Mouse (Mus musculus): ENCODE measurements around the gene Mrps23. TPM values are rescaled to one million over a fixed set of nuclear protein-coding genes. Genes with fewer than 3 reads are reported as not detected.
"Not testable (repeated sequence)": the region's sequence is repeated elsewhere in the genome, so short reads cannot be mapped to it uniquely, and the experiment has no call there.

The Mrps23 gene
- polyA plus RNA-seq, 1 experiment from 2014 or later = 71.1 TPM

GRCm38 (mm10) chr11:88195699-88196098, 8.5 kb upstream of the Mrps23 start:
- not testable (repeated sequence) for H3K9me3 ChIP-seq; H3K9ac ChIP-seq (replicated peaks); H3K4me2 ChIP-seq (replicated peaks); ATAC-seq (ENCODE audit: low FRiP score, low read depth); H3K4me3 ChIP-seq; H3K27ac ChIP-seq (replicated peaks); H3K36me3 ChIP-seq
- Histone ChIP-seq H3K27me3 (peaks cover 49% of the 10 kb centered on the region), H3K4me1 (peaks cover 29% of the 10 kb centered on the region)
- WGBS = 83% methylated on average over 3 of the region's 3 CpGs

- H3K27ac ChIP-seq (replicated peaks) = no peak overlapping the region
- H3K4me3 ChIP-seq = no peak overlapping the region
- no peaks in the 10 kb centered on the region for H3K36me3 ChIP-seq
- no peaks in the 10 kb centered on the region for H3K9me3 ChIP-seq
- H3K27me3 ChIP-seq = peaks cover 41% of the 10 kb centered on the region
- H3K9ac ChIP-seq (replicated peaks) = no peak overlapping the region; the same call in 1 of the 2 replicates
- ATAC-seq (ENCODE audit: low FRiP score, low read depth) = 0 out of 2 replicates have a peak, but pooled peaks have one; percentile 23
- WGBS = 17% methylated on average over 2 of the region's 2 CpGs
- H3K4me2 ChIP-seq (replicated peaks) = no peak overlapping the region
- H3K4me1 ChIP-seq = peaks cover 35% of the 10 kb centered on the region
These were observed 7.0 kb upstream of the Mrps23 start for GRCm38 (mm10) chr11:88197153-88197576.

GRCm38 (mm10) chr11:88198223-88198622, 6.0 kb upstream of the Mrps23 start:
- ATAC-seq (ENCODE audit: low FRiP score, low read depth) = no peak
- Histone ChIP-seq H3K9ac (replicated peaks) (no peak overlapping the region), H3K36me3 (no peaks in the 10 kb centered on the region), H3K4me2 (replicated peaks) (no peak overlapping the region), H3K4me1 (peaks cover 29% of the 10 kb centered on the region), H3K27me3 (peaks cover 30% of the 10 kb centered on the region), H3K4me3 (no peak overlapping the region), H3K9me3 (no peaks in the 10 kb centered on the region), H3K27ac (replicated peaks) (no peak overlapping the region)
- 21% methylated on average over 4 of the region's 4 CpGs for WGBS

DNA sequence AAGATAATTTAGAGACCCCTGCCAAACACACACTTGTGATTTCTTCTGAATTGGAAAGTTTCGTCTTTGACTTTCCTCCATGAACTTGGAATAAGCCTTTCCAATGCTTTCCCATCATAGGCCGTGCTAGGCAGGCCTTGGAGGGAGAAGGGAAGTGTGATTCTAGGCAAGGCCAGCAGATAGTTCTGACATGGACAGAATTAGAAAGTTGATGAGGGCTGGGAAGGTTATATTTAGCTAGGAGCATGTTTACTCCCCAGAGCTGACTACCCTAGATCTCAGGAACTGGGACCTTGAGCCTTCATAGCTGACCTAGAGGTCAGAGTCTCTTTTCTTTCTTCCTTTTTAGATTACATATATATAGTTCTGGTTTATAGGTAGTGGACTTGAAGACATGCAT, 3.0 kb upstream of the Mrps23 start:
- no peak overlapping the region for H3K9ac ChIP-seq (replicated peaks)
- no peak overlapping the region for H3K27ac ChIP-seq (replicated peaks)
- no peaks in the 10 kb centered on the region for H3K9me3 ChIP-seq
- H3K4me3 ChIP-seq = no peak overlapping the region
- no peaks in the 10 kb centered on the region for H3K36me3 ChIP-seq
- ATAC-seq (ENCODE audit: low FRiP score, low read depth) = no peak
- 83% methylated on average over 2 of the region's 2 CpGs for WGBS
- peaks cover 9% of the 10 kb centered on the region; the same call in 1 of the 2 replicates for H3K27me3 ChIP-seq
- H3K4me2 ChIP-seq (replicated peaks) = no peak overlapping the region
- peaks cover 33% of the 10 kb centered on the region for H3K4me1 ChIP-seq

- Histone ChIP-seq H3K9ac (replicated peaks) (0 out of 2 replicates have a peak overlapping the region, but pooled peaks have one; percentile 3), H3K4me3 (no peak overlapping the region), H3K9me3 (no peaks in the 10 kb centered on the region), H3K27ac (replicated peaks) (no peak overlapping the region), H3K36me3 (peaks cover 2% of the 10 kb centered on the region; the same call in 1 of the 2 replicates), H3K4me1 (peaks cover 31% of the 10 kb centered on the region), H3K27me3 (peaks cover 9% of the 10 kb centered on the region; the same call in 1 of the 2 replicates), H3K4me2 (replicated peaks) (no peak overlapping the region)
- ATAC-seq (ENCODE audit: low FRiP score, low read depth) = no peak
- 6% methylated on average over 2 of the region's 2 CpGs for WGBS
These were observed 2.1 kb upstream of the Mrps23 start for GRCm38 (mm10) chr11:88202077-88202476.

DNA sequence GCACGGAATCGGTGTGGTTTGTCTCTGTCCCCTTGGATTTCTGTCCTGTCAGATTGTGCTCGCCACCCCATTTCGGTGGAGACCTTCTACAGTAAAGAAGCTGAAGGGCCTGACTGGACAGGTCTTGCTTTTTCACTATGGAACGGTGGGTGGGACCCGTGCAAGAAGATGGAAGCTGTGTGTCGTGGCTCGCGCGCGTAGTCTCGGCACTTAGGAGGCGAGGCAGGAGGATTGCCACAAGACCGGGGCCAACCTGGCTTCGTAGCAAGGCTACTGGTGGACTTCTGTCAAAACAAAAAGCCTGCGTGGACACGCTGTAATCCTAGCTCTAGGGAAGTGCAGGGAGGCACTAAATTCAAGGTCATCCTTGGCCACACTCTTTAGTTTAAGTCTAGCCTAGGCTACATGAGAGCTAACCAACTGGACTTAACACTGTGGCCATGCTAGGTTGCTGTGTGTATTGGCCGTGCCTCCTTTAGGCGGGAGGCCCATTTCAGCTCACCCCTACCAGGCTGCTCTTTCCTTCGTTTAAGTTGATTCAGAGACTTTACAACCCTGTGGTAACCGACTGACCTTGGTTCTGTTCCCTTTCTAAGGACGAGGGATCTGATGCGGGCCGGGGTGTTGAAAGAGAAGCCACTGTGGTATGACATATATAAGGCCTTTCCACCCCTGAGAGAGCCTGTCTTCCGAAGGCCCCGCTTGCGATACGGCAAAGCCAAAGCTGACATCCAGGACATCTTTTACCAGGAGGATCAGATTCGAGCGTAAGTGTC, 593 bp downstream of the Mrps23 start:
- Histone ChIP-seq H3K4me2 (replicated peaks) (peak overlapping the region; percentile 83), H3K27me3 (peaks cover 9% of the 10 kb centered on the region; the same call in 1 of the 2 replicates), H3K36me3 (peaks cover 18% of the 10 kb centered on the region), H3K27ac (replicated peaks) (peak overlapping the region; percentile 65; the same call in 1 of the 2 replicates), H3K4me3 (peak overlapping the region; percentile 87), H3K9me3 (no peaks in the 10 kb centered on the region), H3K4me1 (peaks cover 25% of the 10 kb centered on the region), H3K9ac (replicated peaks) (peak overlapping the region; percentile 86)
- no peak; the same call in 1 of the 2 replicates for ATAC-seq (ENCODE audit: low FRiP score, low read depth)
- 34% methylated on average over 30 of the region's 30 CpGs for WGBS

DNA sequence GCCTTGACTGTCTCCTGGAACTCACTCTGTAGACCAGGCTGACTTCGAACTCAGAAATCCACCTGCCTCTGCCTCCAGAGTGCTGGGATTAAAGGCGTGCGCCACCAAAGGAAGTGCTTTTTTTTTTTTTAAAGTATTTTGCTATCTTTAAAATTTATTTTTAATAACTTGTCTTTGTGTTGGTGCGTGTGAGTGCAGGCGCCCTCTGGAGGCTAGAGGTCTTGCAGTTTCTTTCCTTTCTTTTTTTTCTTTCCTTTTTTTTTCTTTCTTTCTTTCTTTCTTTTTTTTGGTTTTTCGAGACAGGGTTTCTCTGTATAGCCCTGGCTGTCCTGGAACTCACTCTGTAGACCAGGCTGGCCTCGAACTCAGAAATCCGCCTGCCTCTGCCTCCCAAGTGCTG, 2.4 kb downstream of the Mrps23 start:
- peaks cover 25% of the 10 kb centered on the region for H3K4me1 ChIP-seq
- ATAC-seq (ENCODE audit: low FRiP score, low read depth); H3K4me3 ChIP-seq; H3K4me2 ChIP-seq (replicated peaks); H3K9ac ChIP-seq (replicated peaks); H3K27me3 ChIP-seq; H3K9me3 ChIP-seq; H3K27ac ChIP-seq (replicated peaks): not testable (repeated sequence)
- peaks cover 36% of the 10 kb centered on the region for H3K36me3 ChIP-seq
- 89% methylated on average over 8 of the region's 8 CpGs for WGBS

DNA sequence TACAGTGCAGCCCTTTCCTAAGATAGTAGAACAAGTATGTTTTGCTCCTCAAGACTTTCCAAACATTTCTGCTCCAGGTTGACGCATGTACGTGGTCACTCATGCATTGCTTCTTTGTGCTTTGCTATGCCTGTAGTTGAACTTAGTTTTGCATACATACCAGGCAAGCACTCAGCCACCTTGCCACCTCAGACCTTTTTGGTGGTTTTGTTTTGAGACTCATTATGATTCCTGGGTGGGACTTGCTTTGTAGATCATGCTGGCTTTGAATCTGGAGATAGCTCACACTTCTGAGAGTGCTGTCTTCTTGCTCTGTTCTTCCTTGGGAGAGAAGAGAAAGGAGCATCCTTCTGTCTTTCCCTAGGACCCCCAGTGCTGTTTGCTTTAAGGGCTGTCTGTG, 3.5 kb downstream of the Mrps23 start:
- peaks cover 41% of the 10 kb centered on the region for H3K36me3 ChIP-seq
- no peak overlapping the region for H3K27ac ChIP-seq (replicated peaks)
- ATAC-seq (ENCODE audit: low FRiP score, low read depth) = no peak
- 98% methylated on average over 2 of the region's 2 CpGs for WGBS
- H3K4me1 ChIP-seq = peaks cover 19% of the 10 kb centered on the region
- H3K9me3 ChIP-seq = no peaks in the 10 kb centered on the region
- no peak overlapping the region for H3K4me3 ChIP-seq
- no peaks in the 10 kb centered on the region for H3K27me3 ChIP-seq
- no peak overlapping the region for H3K4me2 ChIP-seq (replicated peaks)
- no peak overlapping the region for H3K9ac ChIP-seq (replicated peaks)

- no peak for ATAC-seq (ENCODE audit: low FRiP score, low read depth)
- WGBS = 87% methylated on average over 5 of the region's 5 CpGs
- Histone ChIP-seq H3K9me3 (no peaks in the 10 kb centered on the region), H3K4me3 (no peak overlapping the region), H3K4me1 (peaks cover 14% of the 10 kb centered on the region), H3K27ac (replicated peaks) (no peak overlapping the region), H3K36me3 (peaks cover 41% of the 10 kb centered on the region), H3K4me2 (replicated peaks) (no peak overlapping the region), H3K9ac (replicated peaks) (no peak overlapping the region), H3K27me3 (no peaks in the 10 kb centered on the region)
These were observed 7.8 kb downstream of the Mrps23 start for GRCm38 (mm10) chr11:88211824-88212582.

GRCm38 (mm10) chr11:88213757-88214156, 9.6 kb downstream of the Mrps23 start:
- ATAC-seq (ENCODE audit: low FRiP score, low read depth) = no peak
- Histone ChIP-seq H3K27ac (replicated peaks) (no peak overlapping the region), H3K27me3 (no peaks in the 10 kb centered on the region), H3K9me3 (no peaks in the 10 kb centered on the region), H3K4me1 (peaks cover 14% of the 10 kb centered on the region), H3K9ac (replicated peaks) (no peak overlapping the region), H3K4me3 (no peak overlapping the region), H3K4me2 (replicated peaks) (no peak overlapping the region), H3K36me3 (peaks cover 33% of the 10 kb centered on the region)
- WGBS = 55% methylated on average over 6 of the region's 6 CpGs

- WGBS = 67% methylated on average over 21 of the region's 21 CpGs
- peak overlapping the region; percentile 16; the same call in 1 of the 2 replicates for H3K4me2 ChIP-seq (replicated peaks)
- peak overlapping the region; percentile 21; the same call in 1 of the 2 replicates for H3K9ac ChIP-seq (replicated peaks)
- H3K4me1 ChIP-seq = peaks cover 14% of the 10 kb centered on the region
- H3K9me3 ChIP-seq = no peaks in the 10 kb centered on the region
- H3K27me3 ChIP-seq = no peaks in the 10 kb centered on the region
- H3K4me3 ChIP-seq = no peak overlapping the region
- peaks cover 20% of the 10 kb centered on the region for H3K36me3 ChIP-seq
- H3K27ac ChIP-seq (replicated peaks) = peak overlapping the region; percentile 71
- peak; percentile 52; the same call in 1 of the 2 replicates for ATAC-seq (ENCODE audit: low FRiP score, low read depth)
These were observed 11.0 kb downstream of the Mrps23 start for GRCm38 (mm10) chr11:88214881-88215831.
